Mouse (Mus musculus): ENCODE measurements at regions not wholly inside any gene's neighbourhood (a gene's known extent, or its start where the extent isn't known, plus 50 kb on each side); places are given as distances from the start of the nearest gene placed in this dataset.

- no peak for TF ChIP-seq GATA1 (IDR thresholded peaks at IDR 0.05; ENCODE audit: borderline replicate concordance, low read length)
- TF ChIP-seq FLI1 (IDR thresholded peaks at IDR 0.05; ENCODE audit: low read length), result no peak
These were observed 70.7 kb upstream of the Ptpn1 start for GRCm38 (mm10) chr2:167861178-167861520.

Data from megakaryocyte, embryonic 14.5 days (primary cell).